Mouse (Mus musculus) hindbrain, postnatal 0 days (tissue): ENCODE data around the gene Alk. TPM values are rescaled to one million over a fixed set of nuclear protein-coding genes. Genes with fewer than 3 reads are reported as not detected.

Experiments
- ATAC-seq: fragments of 200-750 bp; cut with Nextera tagmentation; 2 replicates; pipeline ENCODE4 v1.8.0; 2017; ENCODE audit warnings: mild to moderate bottlenecking, moderate TSS enrichment, moderate library complexity
- DNase-seq: peaks from one replicate; pipeline ENCODE4 v3.0.0-alpha.2; 2015; ENCODE audit warnings: low spot score
- H3K27ac ChIP-seq: fragments of 300-500 bp; sonication (generic); 2 replicates; pipeline ENCODE4 v1.5.1; 2014; ENCODE audit warnings: mild to moderate bottlenecking
- H3K27me3 ChIP-seq: fragments of 300-500 bp; sonication (generic); 2 replicates; pipeline ENCODE4 v1.6.1; 2014; ENCODE audit warnings: low read length, mixed read lengths; ENCODE audit not compliant: insufficient read depth
- H3K36me3 ChIP-seq: fragments of 300-500 bp; sonication (generic); 2 replicates; pipeline ENCODE4 v1.6.1; 2014; ENCODE audit warnings: low read length, mixed read lengths; ENCODE audit not compliant: insufficient read depth
- H3K4me1 ChIP-seq: fragments of 300-500 bp; sonication (generic); 2 replicates; pipeline ENCODE4 v1.6.1; 2014; ENCODE audit warnings: antibody characterized with exemption, low read length, mixed read lengths; ENCODE audit not compliant: insufficient read depth
- H3K4me2 ChIP-seq: fragments of 300-500 bp; sonication (generic); 2 replicates; pipeline ENCODE4 v1.6.1; 2014; ENCODE audit warnings: low read depth, mild to moderate bottlenecking, low read length, moderate library complexity, mixed read lengths
- H3K4me3 ChIP-seq: fragments of 300-500 bp; sonication (generic); 2 replicates; pipeline ENCODE4 v1.5.1; 2014; ENCODE audit warnings: low read length
- H3K9ac ChIP-seq: fragments of 300-500 bp; sonication (generic); replicated peaks from 2 replicates; pipeline ENCODE4 v1.6.1; 2014; ENCODE audit warnings: mild to moderate bottlenecking, low read length, moderate library complexity, mixed read lengths
- H3K9me3 ChIP-seq: fragments of 300-500 bp; sonication (generic); 2 replicates; pipeline ENCODE4 v1.6.1; 2016; ENCODE audit warnings: low read length, mixed read lengths
- CTCF ChIP-seq: IDR thresholded peaks from 2 replicates; pipeline ENCODE4 v1.5.1; 2016; ENCODE audit warnings: antibody characterized with exemption, control low read depth, low read depth
- WGBS: fragments of 180-500 bp; shearing (Covaris S2); extraction: QIAGEN DNeasy Blood & Tissue Kit; methylation state at CpG from one replicate; pipeline ENCODE4 v1.1.7; 2014; 5-methylcytosine and 5-hydroxymethylcytosine counted together
- polyA plus RNA-seq: library from polyadenylated mRNA; unstranded; fragments of >200 nt; fragmentation: Nextera tagmentation; extraction: Ambion mirVana; gene quantifications from 2 replicates; pipeline ENCODE4 v1.2.1, GENCODE M21; 2015
- total RNA-seq: library from RNA; depleted of rRNA; stranded (reverse); fragments of >200 nt; gene quantifications from 2 replicates; pipeline ENCODE4 v1.2.3, GENCODE M21; 2014

The Alk gene
- total and polyA plus RNA-seq, 2 experiments from 2014 or later: 3.4 to 17.1 TPM

DNA sequence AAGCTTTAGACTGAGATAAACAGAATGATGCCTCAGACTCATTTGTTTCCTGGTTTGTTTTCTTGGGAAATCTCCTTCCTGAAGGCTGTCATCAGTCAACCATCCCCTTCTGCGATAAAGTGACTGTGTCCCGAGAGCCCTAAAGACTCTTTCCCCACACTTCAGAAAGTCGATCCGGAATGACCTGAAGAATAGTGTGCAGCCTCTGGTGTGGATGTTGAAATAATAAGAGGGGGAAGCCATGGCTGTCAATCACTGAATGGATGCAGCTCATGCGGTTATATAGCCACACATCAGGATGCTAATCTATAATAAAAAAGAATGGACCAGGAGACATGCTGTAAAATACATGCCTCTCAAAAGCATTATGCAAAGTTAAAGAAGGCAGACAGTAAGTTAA lies 653.5 kb downstream of the Alk start:
- no peaks in the 10 kb centered on the region for H3K27me3 ChIP-seq
- no peaks in the 10 kb centered on the region for H3K9me3 ChIP-seq
- no peaks in the 10 kb centered on the region for H3K36me3 ChIP-seq
- ATAC-seq (no peak), DNase-seq (no peak)
- 42% methylated on average over 5 of the region's 5 CpGs for WGBS
- H3K4me3 ChIP-seq: no peak overlapping the region
- no peak overlapping the region for H3K9ac ChIP-seq
- no peak overlapping the region for H3K27ac ChIP-seq
- H3K4me1 ChIP-seq: peaks cover 5% of the 10 kb centered on the region; the same call in 1 of the 2 replicates
- TF ChIP-seq CTCF: no peak
- H3K4me2 ChIP-seq: no peak overlapping the region

DNA sequence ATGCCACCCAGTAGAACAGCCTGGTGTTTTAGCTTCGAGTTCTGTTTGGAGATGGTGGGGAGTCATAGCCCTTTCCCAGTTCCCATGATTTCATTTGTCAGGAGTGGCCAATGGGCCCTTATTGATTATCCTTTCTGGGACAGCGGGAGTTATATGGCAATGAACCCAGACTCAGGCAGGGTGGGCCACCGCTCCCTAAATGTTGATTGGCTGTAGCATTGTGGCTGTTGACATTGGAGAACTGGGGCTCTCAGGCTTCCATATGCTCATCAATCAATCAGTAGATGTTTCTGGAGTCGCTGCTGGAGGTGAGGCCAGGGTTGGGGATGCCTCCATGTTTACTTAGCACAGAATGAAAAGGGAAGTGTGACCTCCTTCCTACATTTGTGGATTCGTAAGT lies 655.7 kb downstream of the Alk start:
- no peak overlapping the region for H3K9ac ChIP-seq
- no peak overlapping the region for H3K4me3 ChIP-seq
- no peak for ATAC-seq
- WGBS: 83% methylated on average over 5 of the region's 5 CpGs
- H3K4me1 ChIP-seq: peaks cover 5% of the 10 kb centered on the region; the same call in 1 of the 2 replicates
- no peak for TF ChIP-seq CTCF
- no peak for DNase-seq
- H3K9me3 ChIP-seq: no peaks in the 10 kb centered on the region
- H3K4me2 ChIP-seq: no peak overlapping the region
- H3K27me3 ChIP-seq: no peaks in the 10 kb centered on the region
- no peaks in the 10 kb centered on the region for H3K36me3 ChIP-seq
- no peak overlapping the region for H3K27ac ChIP-seq

DNA sequence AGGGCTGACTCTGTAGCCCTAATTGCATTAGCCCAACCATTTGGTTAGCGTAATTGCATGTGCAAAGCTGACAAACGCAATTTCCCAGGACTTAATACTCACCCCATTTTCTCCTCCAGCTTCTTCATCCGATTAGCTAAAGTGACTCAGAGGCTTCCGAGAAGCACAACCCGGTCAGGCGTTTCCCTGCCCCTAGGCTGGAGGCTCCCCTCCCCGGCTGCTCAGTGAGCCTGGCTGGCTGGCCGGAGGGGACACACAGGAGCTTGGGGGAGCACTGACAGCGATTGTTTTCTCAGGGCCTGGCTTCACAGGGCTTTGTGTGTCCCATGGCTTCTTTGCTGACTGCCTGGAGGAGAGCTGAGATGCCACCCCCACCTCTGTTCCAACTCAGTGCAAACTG lies 657.0 kb downstream of the Alk start:
- H3K9ac ChIP-seq: no peak overlapping the region
- H3K4me1 ChIP-seq: peaks cover 5% of the 10 kb centered on the region; the same call in 1 of the 2 replicates
- DNase-seq: no peak
- H3K27me3 ChIP-seq: no peaks in the 10 kb centered on the region
- no peak overlapping the region for H3K27ac ChIP-seq
- TF ChIP-seq CTCF: no peak
- H3K36me3 ChIP-seq: no peaks in the 10 kb centered on the region
- 14% methylated on average over 9 of the region's 9 CpGs for WGBS
- H3K4me2 ChIP-seq: no peak overlapping the region
- no peak; the same call in 1 of the 2 replicates for ATAC-seq
- H3K4me3 ChIP-seq: no peak overlapping the region
- no peaks in the 10 kb centered on the region for H3K9me3 ChIP-seq

DNA sequence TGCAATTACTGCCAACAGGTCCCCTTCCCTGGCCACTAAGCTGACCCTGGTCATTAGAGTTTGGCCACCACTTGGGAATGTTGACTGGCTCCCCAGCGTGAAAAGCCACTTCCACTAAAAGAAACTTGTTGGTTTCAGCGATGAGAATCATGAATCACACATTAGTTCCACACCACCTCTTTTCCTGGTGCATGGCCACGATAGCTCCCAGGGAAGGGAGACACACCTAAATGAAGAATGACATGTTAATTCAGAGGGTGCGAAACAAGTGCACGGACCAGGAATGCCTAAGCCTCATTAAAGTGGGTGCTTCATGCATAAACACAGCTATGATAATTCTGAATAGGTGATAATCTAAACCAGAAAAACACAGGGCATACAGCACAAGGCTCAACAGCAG lies 660.4 kb downstream of the Alk start:
- H3K9ac ChIP-seq: no peak overlapping the region
- no peak overlapping the region for H3K4me2 ChIP-seq
- TF ChIP-seq CTCF: no peak
- ATAC-seq: no peak
- 59% methylated on average over 5 of the region's 5 CpGs for WGBS
- no peaks in the 10 kb centered on the region for H3K27me3 ChIP-seq
- H3K36me3 ChIP-seq: no peaks in the 10 kb centered on the region
- peaks cover 5% of the 10 kb centered on the region; the same call in 1 of the 2 replicates for H3K4me1 ChIP-seq
- no peak for DNase-seq
- no peaks in the 10 kb centered on the region for H3K9me3 ChIP-seq
- no peak overlapping the region for H3K27ac ChIP-seq
- no peak overlapping the region for H3K4me3 ChIP-seq

GRCm38 (mm10) chr17:71942052-71942451 lies 662.4 kb downstream of the Alk start:
- DNase-seq (no peak), ATAC-seq (no peak)
- no peak overlapping the region for H3K4me3 ChIP-seq
- no peaks in the 10 kb centered on the region for H3K9me3 ChIP-seq
- no peaks in the 10 kb centered on the region for H3K27me3 ChIP-seq
- no peak overlapping the region for H3K27ac ChIP-seq
- no peaks in the 10 kb centered on the region for H3K36me3 ChIP-seq
- H3K4me2 ChIP-seq: no peak overlapping the region
- H3K9ac ChIP-seq: no peak overlapping the region
- no peak for TF ChIP-seq CTCF
- H3K4me1 ChIP-seq: no peaks in the 10 kb centered on the region

DNA sequence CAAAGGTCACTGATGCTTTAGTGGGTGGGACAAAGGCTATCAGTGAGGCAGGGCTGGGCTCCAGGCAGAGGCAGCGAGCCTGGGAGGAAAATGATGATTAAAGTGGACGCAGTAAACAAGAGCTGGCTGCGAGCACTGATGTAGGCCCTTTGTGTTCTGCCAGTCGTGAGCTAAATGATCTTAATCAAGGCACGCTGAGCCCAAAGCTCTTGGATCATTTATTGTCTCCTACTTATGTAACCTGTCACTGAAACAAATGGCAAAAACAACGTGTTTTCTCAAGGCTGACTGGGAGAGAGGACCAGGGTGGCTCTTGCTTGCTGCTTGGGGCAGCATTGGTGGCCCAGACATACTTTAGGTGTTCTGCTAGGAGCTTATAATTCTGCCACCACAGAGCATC lies 663.0 kb downstream of the Alk start:
- Histone ChIP-seq H3K4me3 (no peak overlapping the region), H3K27ac (no peak overlapping the region), H3K36me3 (no peaks in the 10 kb centered on the region), H3K9ac (no peak overlapping the region), H3K4me2 (no peak overlapping the region), H3K9me3 (no peaks in the 10 kb centered on the region), H3K4me1 (no peaks in the 10 kb centered on the region), H3K27me3 (no peaks in the 10 kb centered on the region)
- TF ChIP-seq CTCF: no peak
- DNase-seq: no peak
- 34% methylated on average over 6 of the region's 6 CpGs for WGBS
- no peak for ATAC-seq

GRCm38 (mm10) chr17:71936681-71937080 lies 667.7 kb downstream of the Alk start:
- DNase-seq (no peak), ATAC-seq (no peak)
- H3K36me3 ChIP-seq: no peaks in the 10 kb centered on the region
- H3K4me2 ChIP-seq: no peak overlapping the region
- H3K27me3 ChIP-seq: no peaks in the 10 kb centered on the region
- no peaks in the 10 kb centered on the region for H3K9me3 ChIP-seq
- no peaks in the 10 kb centered on the region for H3K4me1 ChIP-seq
- no peak overlapping the region for H3K4me3 ChIP-seq
- H3K9ac ChIP-seq: no peak overlapping the region
- TF ChIP-seq CTCF: no peak
- H3K27ac ChIP-seq: no peak overlapping the region

- no peak overlapping the region for H3K9ac ChIP-seq
- WGBS: 92% methylated on average over 10 of the region's 10 CpGs
These were observed 668.6 kb downstream of the Alk start for GRCm38 (mm10) chr17:71935837-71936236.

More at GRCm38 (mm10) chr17:71935837-71936236, 668.6 kb downstream of the Alk start:
- H3K27me3 ChIP-seq: no peaks in the 10 kb centered on the region
- no peak overlapping the region for H3K4me3 ChIP-seq
- no peak for TF ChIP-seq CTCF
- no peaks in the 10 kb centered on the region for H3K4me1 ChIP-seq
- H3K4me2 ChIP-seq: no peak overlapping the region
- ATAC-seq: no peak
- no peak for DNase-seq
- H3K36me3 ChIP-seq: no peaks in the 10 kb centered on the region
- H3K9me3 ChIP-seq: 0 out of 2 replicates have a peak, but pooled peaks cover 2% of the 10 kb centered on the region
- H3K27ac ChIP-seq: no peak overlapping the region
